Mouse (Mus musculus): ENCODE measurements around the gene H2-Eb2.
"Not testable (repeated sequence)": the region's sequence is repeated elsewhere in the genome, so short reads cannot be mapped to it uniquely, and the experiment has no call there.

Gene H2-Eb2

GRCm38 (mm10) chr17:34306407-34306806 is 19.1 kb upstream of the H2-Eb2 start:
- peak; percentile 50 to 58 for DNase-seq

GRCm38 (mm10) chr17:34307216-34307615 is 18.2 kb upstream of the H2-Eb2 start:
- DNase-seq, result peak in 1 of 2 experiments; percentile 8

GRCm38 (mm10) chr17:34308161-34308560 is 17.3 kb upstream of the H2-Eb2 start:
- peak in 1 of 2 experiments; percentile 11 for DNase-seq

GRCm38 (mm10) chr17:34309225-34309624 is 16.2 kb upstream of the H2-Eb2 start:
- no peak for DNase-seq

- DNase-seq, result no peak
These were observed 15.6 kb upstream of the H2-Eb2 start for GRCm38 (mm10) chr17:34309683-34310385.

- not testable (repeated sequence) for DNase-seq
These were observed 14.9 kb upstream of the H2-Eb2 start for GRCm38 (mm10) chr17:34310526-34310925.

- DNase-seq, result no peak
These were observed 13.3 kb upstream of the H2-Eb2 start for GRCm38 (mm10) chr17:34312185-34312584.

- peak; percentile 67 to 79 for DNase-seq
These were observed 12.1 kb upstream of the H2-Eb2 start for GRCm38 (mm10) chr17:34313393-34313792.

- no peak for DNase-seq
These were observed 11.2 kb upstream of the H2-Eb2 start for GRCm38 (mm10) chr17:34314286-34314685.

- DNase-seq, result peak in 1 of 2 experiments; percentile 5
These were observed 10.0 kb upstream of the H2-Eb2 start for GRCm38 (mm10) chr17:34315512-34315911.

GRCm38 (mm10) chr17:34316697-34317096 is 8.8 kb upstream of the H2-Eb2 start:
- DNase-seq, result peak in 1 of 2 experiments; percentile 2

- DNase-seq, result peak in 1 of 2 experiments; percentile 1
These were observed 8.2 kb upstream of the H2-Eb2 start for GRCm38 (mm10) chr17:34317275-34317674.

- no peak for DNase-seq
These were observed 908 bp downstream of the H2-Eb2 start for GRCm38 (mm10) chr17:34326373-34326772.

GRCm38 (mm10) chr17:34329807-34330206 is 4.3 kb downstream of the H2-Eb2 start:
- DNase-seq, result no peak

- no peak for DNase-seq
These were observed 5.7 kb downstream of the H2-Eb2 start for GRCm38 (mm10) chr17:34331200-34331599.

GRCm38 (mm10) chr17:34340619-34341402 is 15.3 kb downstream of the H2-Eb2 start:
- no peak for DNase-seq

- DNase-seq, result no peak
These were observed 19.4 kb downstream of the H2-Eb2 start for GRCm38 (mm10) chr17:34344882-34345281.

- no peak for DNase-seq
These were observed 20.0 kb downstream of the H2-Eb2 start for GRCm38 (mm10) chr17:34345486-34345885.

GRCm38 (mm10) chr17:34346041-34346440 is 20.6 kb downstream of the H2-Eb2 start:
- no peak for DNase-seq

- peak; percentile 70 to 86 for DNase-seq
These were observed 22.3 kb downstream of the H2-Eb2 start for GRCm38 (mm10) chr17:34347606-34348308.

GRCm38 (mm10) chr17:34349429-34349828 is 24.0 kb downstream of the H2-Eb2 start:
- peak; percentile 63 to 89 for DNase-seq

GRCm38 (mm10) chr17:34354539-34354938 is 29.1 kb downstream of the H2-Eb2 start, which contains the start of gene Btnl2:
TSS of gene Btnl2 (plus strand) at chr17:34354822.
- no peak for DNase-seq

- DNase-seq, result peak; percentile 47 to 64
These were observed 29.5 kb downstream of the H2-Eb2 start for GRCm38 (mm10) chr17:34354940-34355339.
